Mouse (Mus musculus) thymus, adult 18-20 months (tissue): ENCODE results near the gene Rfc5.
"Not testable (repeated sequence)": the region's sequence is repeated elsewhere in the genome, so short reads cannot be mapped to it uniquely, and the experiment has no call there.

Source experiments
- DNase-seq, 2 experiments: peaks; one replicate each; pipeline ENCODE4 v3.0.0; 2022; ENCODE audit warnings: mixed read lengths in 2 of 2

Rfc5 gene

DNA sequence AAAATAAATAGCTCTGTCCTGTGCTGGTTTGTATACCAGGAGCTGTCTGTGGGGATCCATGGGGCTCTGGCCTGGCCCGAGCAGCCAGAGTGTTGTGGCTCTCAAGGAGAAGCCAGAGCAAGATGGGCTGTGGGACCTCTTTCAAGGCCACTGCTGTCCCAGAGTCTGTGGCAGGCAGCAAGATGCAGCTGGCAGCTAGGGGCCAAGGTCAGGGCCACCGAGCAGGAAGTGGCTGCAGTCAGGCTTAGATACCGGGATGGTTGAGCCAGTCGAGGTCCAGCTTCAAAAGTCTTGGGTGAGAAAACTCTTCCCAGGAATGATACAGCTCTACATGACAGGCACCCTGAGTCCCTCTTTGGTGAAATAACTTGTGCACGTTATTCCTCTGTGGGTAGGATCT lies 41.8 kb downstream of the Rfc5 start:
- DNase-seq = no peak

GRCm38 (mm10) chr5:117346281-117346680 lies 42.6 kb downstream of the Rfc5 start:
- no peak for DNase-seq

GRCm38 (mm10) chr5:117345432-117345976 lies 43.3 kb downstream of the Rfc5 start:
- DNase-seq = no peak

- DNase-seq = not testable (repeated sequence)
Measured at GRCm38 (mm10) chr5:117344496-117344895, 44.4 kb downstream of the Rfc5 start.

DNA sequence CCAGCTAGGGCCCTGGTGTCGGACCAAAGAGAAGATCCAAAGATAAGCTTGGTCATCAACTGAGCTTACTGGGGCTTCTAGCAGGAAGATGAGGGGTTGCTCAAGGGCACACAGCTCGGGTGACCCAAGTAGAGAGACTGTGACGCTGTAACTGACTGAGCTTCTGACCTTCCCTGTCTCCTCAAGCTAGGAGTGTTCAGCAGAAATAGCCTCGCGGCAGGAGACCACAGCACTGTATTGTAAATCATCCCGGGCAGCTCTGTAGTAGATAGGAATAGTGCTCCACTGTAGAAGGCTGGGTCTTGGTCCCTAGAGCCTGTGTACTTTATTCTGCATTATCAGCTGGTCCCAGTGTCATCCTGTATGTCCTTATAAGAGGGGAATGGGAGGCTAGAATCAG lies 47.0 kb downstream of the Rfc5 start:
- DNase-seq = no peak

DNA sequence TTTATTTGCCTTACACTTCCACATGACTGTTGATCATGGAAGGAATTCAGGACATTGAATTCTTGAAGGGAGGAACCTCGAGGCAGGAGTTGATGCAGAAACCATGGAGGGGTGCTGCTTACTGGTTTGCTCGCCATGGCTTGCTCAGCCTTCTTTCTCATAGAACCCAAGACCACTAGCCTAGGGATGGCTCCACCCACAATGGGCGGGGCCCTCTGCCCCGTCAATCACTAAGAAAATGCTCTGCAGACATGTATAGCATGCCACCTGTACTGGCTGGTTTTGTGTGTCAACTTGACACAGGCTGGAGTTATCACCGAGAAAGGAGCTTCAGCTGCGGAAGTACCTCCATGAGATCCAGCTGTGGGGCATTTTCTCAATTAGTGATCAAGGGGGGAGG lies 48.8 kb downstream of the Rfc5 start:
- no peak for DNase-seq

DNA sequence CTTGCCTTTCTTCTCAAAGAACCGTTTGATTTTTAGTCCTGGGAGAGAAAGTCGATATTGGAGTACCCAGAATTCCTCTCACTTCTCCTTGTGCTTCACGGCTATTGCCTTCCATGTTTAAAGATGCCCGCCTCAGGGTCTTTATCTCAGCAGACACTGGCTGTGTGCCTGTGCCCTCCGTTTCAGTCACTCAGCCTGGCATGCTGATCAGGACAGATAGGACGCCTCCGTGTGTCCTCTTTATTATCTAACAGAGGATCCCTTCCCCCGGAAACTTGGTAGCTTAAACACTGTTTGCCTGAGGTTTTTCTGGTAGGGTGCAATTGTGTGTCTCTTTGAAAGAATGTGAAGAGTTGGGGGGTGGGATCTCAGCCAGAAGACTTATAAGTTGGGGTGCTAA lies 50.3 kb downstream of the Rfc5 start:
- no peak for DNase-seq

GRCm38 (mm10) chr5:117337999-117338398 lies 50.8 kb downstream of the Rfc5 start:
- DNase-seq = no peak

DNA sequence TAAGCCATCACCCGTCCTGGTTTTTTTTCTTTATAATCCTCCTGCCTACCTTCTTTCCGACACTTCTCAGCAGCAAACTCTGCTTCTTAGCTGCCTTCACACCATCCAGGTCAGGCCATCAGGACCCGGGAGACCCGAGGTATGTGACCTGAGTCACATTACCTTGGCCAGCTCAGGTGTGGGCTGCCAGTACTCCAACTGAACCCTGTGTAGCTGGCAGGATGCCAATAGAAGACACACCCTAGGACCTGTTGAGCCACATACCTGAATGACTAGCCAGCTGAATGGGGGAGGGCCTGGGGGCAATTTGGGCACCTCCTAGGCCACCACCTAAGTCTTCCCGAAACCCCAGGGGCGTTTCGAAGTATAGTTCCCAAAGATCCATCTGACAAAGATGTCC lies 58.4 kb downstream of the Rfc5 start:
- no peak for DNase-seq
